Mouse (Mus musculus) MN1 (cell line): Measurements from ENCODE around the gene Cgref1.

Experiments used
- DNase-seq: peaks from one replicate; pipeline ENCODE4 v3.0.0-alpha.2; 2016; ENCODE audit warnings: low spot score

Cgref1 gene

DNA sequence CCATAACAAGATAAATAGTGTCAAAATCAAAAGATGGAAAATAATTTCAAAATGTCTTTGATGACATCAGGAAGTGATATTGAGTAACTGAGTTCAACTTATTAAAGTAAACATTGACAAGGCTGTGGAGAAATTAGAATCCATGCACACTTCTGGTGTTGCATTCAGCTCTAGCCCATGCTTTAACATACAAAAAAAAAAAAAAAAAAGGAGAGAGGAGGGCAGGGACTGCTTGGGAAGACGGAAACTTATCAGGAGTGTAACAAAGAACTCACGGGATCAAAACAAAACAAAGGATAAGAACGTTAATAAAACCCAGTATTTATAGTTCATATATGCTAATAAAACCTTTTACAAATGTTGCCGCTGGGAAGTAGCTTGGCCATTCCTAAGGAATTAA lies 59.2 kb downstream of the Cgref1 start:
- no peak for DNase-seq
